In genomic region chr4:57675387-57675786, GRCm38 (mm10) we compare ENCODE assay signal across 7 mouse cellular contexts. TPM values are rescaled to one million over a fixed set of nuclear protein-coding genes. Genes with fewer than 3 reads are reported as not detected.
DNase-seq lines count a peak whose midpoint lies in the region; ATAC-seq and TF ChIP-seq lines count a peak whose summit lies in the region.

No protein-coding gene starts in this region.

- H3K27ac ChIP-seq in forebrain, embryonic 16.5 days (ENCODE audit: low read length), result no peak overlapping the region
- peak overlapping the region; percentile 76 for H3K27ac ChIP-seq in hindbrain, embryonic 10.5 days
- peak overlapping the region; percentile 78 for H3K27ac ChIP-seq in limb, embryonic 12.5 days
- H3K27ac ChIP-seq in midbrain, embryonic 12.5 days (replicated peaks), result no peak overlapping the region

- peak overlapping the region; percentile 37 for H3K4me2 ChIP-seq in forebrain, embryonic 16.5 days (ENCODE audit: low read length)
- peak overlapping the region; percentile 49 for H3K4me2 ChIP-seq in limb, embryonic 12.5 days
- H3K4me2 ChIP-seq in midbrain, embryonic 12.5 days (replicated peaks), result peak overlapping the region; percentile 46

- 3% methylated on average over 13 of the region's 13 CpGs for WGBS in forebrain, embryonic 16.5 days
- WGBS in hindbrain, embryonic 10.5 days, result 3% methylated on average over 13 of the region's 13 CpGs
- WGBS in limb, embryonic 12.5 days, result 1% methylated on average over 13 of the region's 13 CpGs
- WGBS in midbrain, embryonic 12.5 days, result 4% methylated on average over 13 of the region's 13 CpGs

- TF ChIP-seq CTCF in brain, embryonic 14.5 days (IDR thresholded peaks at IDR 0.05; ENCODE audit: borderline replicate concordance, extremely low read depth, insufficient read depth, insufficient read length), result no peak

- H3K9me3 ChIP-seq in forebrain, embryonic 16.5 days (ENCODE audit: control insufficient read depth, low read length), result no peaks in the 10 kb centered on the region
- no peaks in the 10 kb centered on the region for H3K9me3 ChIP-seq in hindbrain, embryonic 10.5 days
- H3K9me3 ChIP-seq in limb, embryonic 12.5 days, result no peaks in the 10 kb centered on the region
- no peaks in the 10 kb centered on the region for H3K9me3 ChIP-seq in midbrain, embryonic 12.5 days

- no peak for TF ChIP-seq POLR2A in brain, embryonic 14.5 days (IDR thresholded peaks at IDR 0.05; ENCODE audit: borderline replicate concordance, extremely low read depth, insufficient read depth, insufficient read length, poor library complexity, severe bottlenecking)

- ATAC-seq in forebrain, embryonic 16.5 days, result peak; percentile 33; the same call in 1 of the 2 replicates
- ATAC-seq in limb, embryonic 12.5 days (ENCODE audit: insufficient number of reproducible peaks, insufficient read depth, low FRiP score, low TSS enrichment, low read depth), result peak; percentile 64; the same call in 1 of the 2 replicates
- peak; percentile 45 for ATAC-seq in midbrain, embryonic 12.5 days (ENCODE audit: low FRiP score, low read depth)

- peak overlapping the region; percentile 11; the same call in 1 of the 2 replicates for H3K4me3 ChIP-seq in forebrain, embryonic 16.5 days (replicated peaks; ENCODE audit: low read length)
- H3K4me3 ChIP-seq in hindbrain, embryonic 10.5 days, result peak overlapping the region; percentile 38
- H3K4me3 ChIP-seq in limb, embryonic 12.5 days (replicated peaks), result peak overlapping the region; percentile 18; the same call in 1 of the 2 replicates
- no peak overlapping the region for H3K4me3 ChIP-seq in midbrain, embryonic 12.5 days

- H3K4me1 ChIP-seq in forebrain, embryonic 16.5 days (replicated peaks; ENCODE audit: control insufficient read depth, insufficient read depth, low read length), result peaks cover 3% of the 10 kb centered on the region
- H3K4me1 ChIP-seq in hindbrain, embryonic 10.5 days (replicated peaks), result peaks cover 40% of the 10 kb centered on the region
- H3K4me1 ChIP-seq in limb, embryonic 12.5 days (replicated peaks), result peaks cover 44% of the 10 kb centered on the region
- H3K4me1 ChIP-seq in midbrain, embryonic 12.5 days, result peaks cover 9% of the 10 kb centered on the region; the same call in 1 of the 2 replicates

- H3K9ac ChIP-seq in forebrain, embryonic 16.5 days (replicated peaks; ENCODE audit: low read depth, low read length), result peak overlapping the region; percentile 25; the same call in 1 of the 2 replicates
- no peak overlapping the region for H3K9ac ChIP-seq in limb, embryonic 12.5 days (replicated peaks)
- H3K9ac ChIP-seq in midbrain, embryonic 12.5 days (replicated peaks), result no peak overlapping the region

- DNase-seq in brain, embryonic 14.5 days (ENCODE audit: low read depth), result peak; percentile 39
- DNase-seq in hindbrain, embryonic 10.5 days (ENCODE audit: low spot score), result peak; percentile 61
- peak; percentile 73 for DNase-seq in testis, postnatal 10 days (ENCODE audit: low spot score)
- no peak for DNase-seq in left cerebral cortex, adult 8-10 months (ENCODE audit: low spot score in 2 of 2)

- H3K27me3 ChIP-seq in forebrain, embryonic 16.5 days (replicated peaks; ENCODE audit: control insufficient read depth, insufficient read depth, low read length), result no peaks in the 10 kb centered on the region
- H3K27me3 ChIP-seq in hindbrain, embryonic 10.5 days (ENCODE audit: insufficient read depth, poor library complexity, severe bottlenecking), result no peaks in the 10 kb centered on the region
- H3K27me3 ChIP-seq in limb, embryonic 12.5 days, result no peaks in the 10 kb centered on the region
- peaks cover 15% of the 10 kb centered on the region; the same call in 1 of the 2 replicates for H3K27me3 ChIP-seq in midbrain, embryonic 12.5 days

- no peaks in the 10 kb centered on the region for H3K36me3 ChIP-seq in forebrain, embryonic 16.5 days (ENCODE audit: control insufficient read depth, insufficient read depth)
- no peaks in the 10 kb centered on the region for H3K36me3 ChIP-seq in hindbrain, embryonic 10.5 days
- peaks cover 3% of the 10 kb centered on the region; the same call in 1 of the 2 replicates for H3K36me3 ChIP-seq in limb, embryonic 12.5 days
- H3K36me3 ChIP-seq in midbrain, embryonic 12.5 days, result no peaks in the 10 kb centered on the region

RNA-seq across cellular contexts. Expression of gene Akap2, which starts 42.1 kb away (rescaled TPM):
- polyA plus RNA-seq in brain, embryonic 14.5 days (2012; rRNA removed), result 9.2 and 14.5 TPM in 2 replicates
- polyA plus RNA-seq in forebrain, embryonic 16.5 days (2015; fragmentation: Nextera tagmentation; extraction: Ambion mirVana), result 7.7 and 8.2 TPM in 2 replicates
- polyA plus RNA-seq in hindbrain, embryonic 10.5 days (2016; fragmentation: Nextera tagmentation; extraction: Ambion mirVana), result 30.2 and 31.8 TPM in 2 replicates
- polyA plus RNA-seq in limb, embryonic 12.5 days (2016; fragmentation: Nextera tagmentation; extraction: Ambion mirVana), result 25.4 and 32.0 TPM in 2 replicates
- polyA plus RNA-seq in midbrain, embryonic 12.5 days (2016; fragmentation: Nextera tagmentation; extraction: Ambion mirVana), result 19.6 and 21.3 TPM in 2 replicates
- total RNA-seq in left cerebral cortex, adult 8-10 months (2022), result 10 to 100 TPM; 39.1 to 48.8 (median 45.3) TPM

Comparison
In these comparisons a context has a peak if more than half of its experiments do, and no peak if none do; other contexts are left out.
1. DNase-seq: peak in brain, embryonic 14.5 days (single experiment), hindbrain, embryonic 10.5 days (single experiment) and testis, postnatal 10 days (single experiment); none in left cerebral cortex, adult 8-10 months (0 of 2).
2. H3K27ac ChIP-seq: peak in hindbrain, embryonic 10.5 days (single experiment) and limb, embryonic 12.5 days (single experiment); none in forebrain, embryonic 16.5 days (single experiment) and midbrain, embryonic 12.5 days (single experiment).
3. Peak in every context shown above with its lines, with median percentiles within 50 percentile points of each other: ATAC-seq and H3K4me2 ChIP-seq.